Mouse (Mus musculus) embryonic facial prominence, embryonic 15.5 days (tissue): ENCODE measurements at regions not wholly inside any gene's neighbourhood (a gene's known extent, or its start where the extent isn't known, plus 50 kb on each side); places are given as distances from the start of the nearest gene placed in this dataset.
A peak's percentile ranks its signal among the peaks of the same experiment; 100 is the strongest.

Experiments
- ATAC-seq: fragments of 200-750 bp; cut with Nextera tagmentation; 2 replicates; pipeline ENCODE4 v1.8.0; 2017; ENCODE audit warnings: low read depth, moderate TSS enrichment; ENCODE audit not compliant: insufficient number of reproducible peaks, low FRiP score, low TSS enrichment
- H3K27ac ChIP-seq: fragments of 300-500 bp; sonication (generic); replicated peaks from 2 replicates; pipeline ENCODE4 v1.5.1; 2015; ENCODE audit warnings: mild to moderate bottlenecking, inconsistent platforms
- H3K27me3 ChIP-seq: fragments of 300-500 bp; sonication (generic); 2 replicates; pipeline ENCODE4 v1.6.1; 2015; ENCODE audit warnings: inconsistent platforms
- H3K36me3 ChIP-seq: fragments of 300-500 bp; sonication (generic); 2 replicates; pipeline ENCODE4 v1.6.1; 2015; ENCODE audit warnings: mild to moderate bottlenecking, inconsistent platforms
- H3K4me1 ChIP-seq: fragments of 300-500 bp; sonication (generic); 2 replicates; pipeline ENCODE4 v1.6.1; 2015; ENCODE audit warnings: inconsistent platforms
- H3K4me2 ChIP-seq: fragments of 300-500 bp; sonication (generic); replicated peaks from 2 replicates; pipeline ENCODE4 v1.6.1; 2015; ENCODE audit warnings: mild to moderate bottlenecking, inconsistent platforms
- H3K4me3 ChIP-seq: fragments of 300-500 bp; sonication (generic); replicated peaks from 2 replicates; pipeline ENCODE4 v1.5.1; 2015; ENCODE audit warnings: mild to moderate bottlenecking, inconsistent platforms
- H3K9ac ChIP-seq: fragments of 300-500 bp; sonication (generic); 2 replicates; pipeline ENCODE4 v1.6.1; 2015; ENCODE audit warnings: inconsistent platforms
- H3K9me3 ChIP-seq: fragments of 300-500 bp; sonication (generic); replicated peaks from 2 replicates; pipeline ENCODE4 v1.6.1; 2016; ENCODE audit warnings: inconsistent platforms
- WGBS: fragments of 180-500 bp; shearing (Covaris S2); methylation state at CpG from one replicate; pipeline ENCODE4 v1.1.7; 2015; 5-methylcytosine and 5-hydroxymethylcytosine counted together

DNA sequence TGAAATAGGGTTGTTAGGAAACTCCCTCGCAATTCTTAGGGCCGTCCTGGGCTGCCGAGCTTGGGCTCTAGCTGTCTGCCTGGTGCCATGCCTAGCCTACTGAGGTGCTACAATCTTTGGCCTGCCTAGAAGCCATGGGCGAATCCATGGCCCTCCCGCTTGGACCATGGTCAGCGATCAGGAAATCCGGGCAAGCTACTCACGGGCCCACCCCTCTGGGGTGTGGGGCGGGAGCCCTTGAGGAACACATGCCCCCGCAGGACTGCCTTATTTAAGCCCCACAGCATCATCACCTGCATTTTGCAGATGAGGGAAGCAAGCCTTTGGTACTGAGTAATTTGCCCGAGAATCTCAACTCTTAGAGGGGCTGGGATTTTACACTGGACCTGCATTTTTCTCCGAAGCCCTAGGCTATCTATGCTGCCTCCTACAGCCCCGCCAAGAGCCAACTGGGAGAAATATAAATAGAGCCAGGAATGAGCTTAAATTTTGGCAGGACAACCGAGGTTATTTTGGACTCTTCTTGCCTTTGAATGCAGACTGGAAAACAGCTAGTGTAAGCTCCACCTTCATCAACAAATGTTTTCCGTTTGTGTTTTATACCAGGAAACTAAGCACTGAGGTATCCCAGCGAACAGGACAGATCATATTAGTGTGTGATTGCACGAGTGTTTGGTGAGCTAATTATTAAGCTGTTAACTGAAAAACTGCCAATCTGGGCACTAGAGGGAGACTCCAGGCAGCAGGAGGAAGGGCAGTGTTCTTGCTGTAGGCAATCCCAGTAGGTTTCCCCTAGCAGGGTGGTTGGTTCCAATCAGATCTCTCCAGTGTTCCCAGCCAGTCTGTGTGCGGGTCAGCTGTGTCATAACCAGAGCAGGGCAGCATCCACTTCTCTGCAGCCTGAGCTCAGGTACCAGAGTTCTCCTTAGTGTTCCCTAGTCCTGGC, 183.6 kb upstream of the Foxn2 start:
- Histone ChIP-seq H3K27me3 (no peaks in the 10 kb centered on the region), H3K36me3 (no peaks in the 10 kb centered on the region), H3K4me2 (peak overlapping the region; percentile 84), H3K4me1 (peaks cover 14% of the 10 kb centered on the region), H3K4me3 (peak overlapping the region; percentile 58), H3K9me3 (no peaks in the 10 kb centered on the region), H3K27ac (peak overlapping the region; percentile 98), H3K9ac (peak overlapping the region; percentile 77)
- WGBS: 2% methylated on average over 18 of the region's 18 CpGs
- peak; percentile 41 for ATAC-seq

DNA sequence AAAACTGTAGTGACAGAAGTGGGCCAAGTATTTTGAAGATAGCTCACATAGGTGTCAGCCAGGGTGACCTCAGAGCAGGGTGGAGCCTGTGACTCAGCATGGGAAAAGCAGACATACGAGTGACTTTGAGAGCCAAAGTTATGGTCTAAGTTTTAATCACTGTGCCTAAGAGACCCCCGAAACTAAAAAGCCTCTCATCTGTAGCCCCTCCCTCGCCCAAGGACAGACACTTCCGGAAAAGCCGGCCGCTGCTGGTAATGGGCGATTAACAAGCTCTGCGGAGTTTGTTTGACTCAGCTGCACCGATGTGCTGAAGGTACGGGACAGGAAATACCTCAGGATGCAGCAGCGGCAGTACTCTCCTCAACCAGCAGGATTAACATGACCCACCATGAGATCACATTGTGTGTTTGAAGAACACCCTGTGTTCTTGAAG, 182.1 kb upstream of the Foxn2 start:
- 61% methylated on average over 11 of the region's 11 CpGs for WGBS
- H3K27me3 ChIP-seq: no peaks in the 10 kb centered on the region
- H3K4me1 ChIP-seq: peaks cover 18% of the 10 kb centered on the region
- H3K9ac ChIP-seq: no peak overlapping the region
- ATAC-seq: no peak
- no peak overlapping the region for H3K27ac ChIP-seq
- H3K4me3 ChIP-seq: no peak overlapping the region
- H3K4me2 ChIP-seq: no peak overlapping the region
- no peaks in the 10 kb centered on the region for H3K9me3 ChIP-seq
- H3K36me3 ChIP-seq: no peaks in the 10 kb centered on the region

DNA sequence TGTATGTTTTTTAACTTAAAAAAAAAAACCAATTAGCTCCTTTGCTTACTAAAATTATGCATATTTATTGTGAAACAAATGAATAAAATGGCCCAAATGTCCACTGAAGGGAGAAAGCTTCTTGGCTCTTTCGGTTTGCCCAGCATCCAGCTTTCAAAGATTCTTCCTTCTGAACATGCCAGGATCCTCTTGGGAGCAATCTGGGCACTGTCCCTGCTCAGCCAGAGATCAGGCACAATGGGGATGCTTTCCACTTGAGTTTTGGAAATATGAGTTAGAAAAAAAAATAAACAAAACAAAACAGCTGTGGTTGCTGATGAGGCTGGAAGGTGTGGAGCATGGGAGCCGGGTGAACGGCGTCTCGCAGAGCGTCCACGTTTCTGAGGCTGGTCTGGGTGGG, 180.3 kb upstream of the Foxn2 start:
- Histone ChIP-seq H3K4me1 (peaks cover 18% of the 10 kb centered on the region), H3K27me3 (no peaks in the 10 kb centered on the region), H3K9ac (no peak overlapping the region), H3K4me3 (no peak overlapping the region), H3K9me3 (no peaks in the 10 kb centered on the region), H3K4me2 (no peak overlapping the region), H3K36me3 (no peaks in the 10 kb centered on the region), H3K27ac (no peak overlapping the region)
- WGBS: 93% methylated on average over 7 of the region's 7 CpGs
- no peak for ATAC-seq

DNA sequence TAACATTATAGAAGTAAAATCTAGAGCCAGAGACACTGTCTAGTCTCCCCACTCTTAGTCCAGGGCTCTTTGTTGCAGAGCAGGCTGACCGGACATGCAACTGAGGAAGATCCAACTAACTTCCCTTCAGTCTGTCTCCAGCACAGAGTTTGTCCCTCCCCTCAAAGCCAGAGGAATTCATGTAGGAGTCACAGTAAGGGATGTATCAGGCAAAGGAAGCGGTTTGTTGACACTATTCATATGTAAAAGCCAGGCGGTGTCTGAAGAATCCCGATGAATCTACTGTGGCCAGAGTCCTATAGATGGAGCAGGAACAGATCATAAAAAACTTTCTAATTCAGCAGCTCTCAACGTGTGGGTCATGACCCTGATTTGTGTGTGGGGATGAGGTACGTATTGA, 179.7 kb upstream of the Foxn2 start:
- no peak overlapping the region for H3K27ac ChIP-seq
- H3K9me3 ChIP-seq: no peaks in the 10 kb centered on the region
- 66% methylated on average over 6 of the region's 6 CpGs for WGBS
- H3K36me3 ChIP-seq: no peaks in the 10 kb centered on the region
- peaks cover 18% of the 10 kb centered on the region for H3K4me1 ChIP-seq
- no peak overlapping the region for H3K4me3 ChIP-seq
- no peak overlapping the region for H3K9ac ChIP-seq
- H3K4me2 ChIP-seq: no peak overlapping the region
- ATAC-seq: no peak
- no peaks in the 10 kb centered on the region for H3K27me3 ChIP-seq

DNA sequence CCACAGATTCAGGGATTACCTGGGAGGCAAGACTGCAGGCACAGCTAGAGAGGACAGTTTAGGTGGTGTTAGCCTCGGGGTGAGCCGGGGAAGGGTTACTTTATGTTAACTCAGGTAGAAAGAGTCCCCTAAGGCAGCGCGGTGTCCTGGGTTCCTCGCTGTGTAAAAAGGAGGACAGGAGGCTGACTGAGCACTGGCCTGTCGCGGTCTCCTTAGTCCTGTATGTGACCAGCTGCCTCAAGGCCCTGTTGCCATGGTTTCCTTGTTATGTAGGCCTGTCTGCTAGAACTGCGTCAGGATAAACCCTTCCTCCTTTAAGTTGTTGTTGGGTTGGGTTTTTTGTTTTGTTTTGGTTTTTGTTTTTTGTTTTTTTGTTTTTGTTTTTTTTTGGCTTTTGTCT, 179.0 kb upstream of the Foxn2 start:
- Histone ChIP-seq H3K9ac (no peak overlapping the region), H3K4me2 (no peak overlapping the region), H3K36me3 (no peaks in the 10 kb centered on the region), H3K27me3 (no peaks in the 10 kb centered on the region), H3K4me3 (no peak overlapping the region), H3K4me1 (peaks cover 17% of the 10 kb centered on the region), H3K27ac (no peak overlapping the region), H3K9me3 (no peaks in the 10 kb centered on the region)
- WGBS: 46% methylated on average over 8 of the region's 8 CpGs
- ATAC-seq: no peak

DNA sequence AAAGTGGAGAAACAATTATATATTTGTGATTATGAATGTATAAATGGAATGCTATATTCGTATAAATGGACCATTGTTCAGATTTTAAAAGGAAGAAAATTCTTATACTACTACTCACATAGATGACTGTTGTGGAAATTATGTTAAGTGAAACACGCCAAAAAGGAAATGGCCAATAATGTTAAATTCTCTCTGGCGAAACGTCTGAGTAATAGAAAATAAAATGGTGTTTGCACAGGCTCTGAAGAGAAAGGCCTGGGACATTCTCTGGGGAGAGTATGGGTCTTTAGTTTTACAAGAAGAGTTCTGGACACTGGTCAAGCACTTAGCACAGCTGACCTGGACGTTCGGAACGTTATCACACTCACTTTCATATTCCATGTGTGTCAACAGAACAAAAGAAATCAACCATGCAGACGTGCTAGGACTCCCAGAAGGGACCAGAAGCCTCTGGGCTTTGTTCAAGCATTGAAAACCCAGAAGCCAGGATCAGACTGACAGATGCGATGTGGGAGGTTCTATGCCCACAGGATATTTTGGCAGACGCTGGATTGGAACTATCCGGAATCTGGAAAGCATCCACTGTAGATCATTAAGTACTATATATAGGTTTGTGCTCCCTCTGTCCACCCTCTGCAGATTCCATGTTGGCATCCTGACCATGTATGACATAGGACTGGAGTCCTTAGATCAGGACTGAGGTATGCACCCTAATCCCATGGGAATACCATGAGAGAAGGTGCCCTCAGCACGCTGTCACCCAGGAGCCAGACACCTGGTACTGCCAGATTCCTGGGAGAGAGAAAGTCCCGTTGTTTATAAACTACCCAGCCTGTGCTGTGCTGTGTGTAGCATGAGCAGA, 178.0 kb upstream of the Foxn2 start:
- Histone ChIP-seq H3K4me3 (no peak overlapping the region), H3K9ac (no peak overlapping the region), H3K4me2 (no peak overlapping the region), H3K27ac (no peak overlapping the region; the same call in 1 of the 2 replicates), H3K9me3 (no peaks in the 10 kb centered on the region), H3K4me1 (0 out of 2 replicates have a peak, but pooled peaks cover 8% of the 10 kb centered on the region), H3K27me3 (no peaks in the 10 kb centered on the region), H3K36me3 (no peaks in the 10 kb centered on the region)
- WGBS: 57% methylated on average over 13 of the region's 13 CpGs
- ATAC-seq: no peak

DNA sequence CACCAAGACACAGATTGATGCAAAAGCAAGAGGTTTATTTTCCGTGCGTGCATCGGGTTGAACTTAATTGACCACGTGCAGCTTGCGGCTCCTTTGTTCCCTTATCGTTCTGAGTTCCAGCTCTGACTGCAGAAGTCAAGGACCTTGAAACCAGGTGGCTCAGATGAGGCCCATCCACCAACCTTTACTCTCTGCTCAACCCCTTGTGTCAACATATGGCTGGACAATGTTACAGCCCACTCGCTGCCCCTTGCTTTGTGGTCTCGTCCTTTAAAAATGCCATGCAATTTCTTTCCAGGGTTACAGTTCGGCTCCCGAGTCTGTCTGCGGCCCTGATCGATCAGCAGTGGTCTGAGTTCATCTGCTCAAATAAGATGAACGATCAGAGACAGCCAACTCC, 175.2 kb upstream of the Foxn2 start:
- no peak overlapping the region for H3K4me3 ChIP-seq
- no peak overlapping the region for H3K9ac ChIP-seq
- ATAC-seq: no peak
- H3K4me2 ChIP-seq: no peak overlapping the region
- no peaks in the 10 kb centered on the region for H3K9me3 ChIP-seq
- 91% methylated on average over 13 of the region's 13 CpGs for WGBS
- H3K36me3 ChIP-seq: no peaks in the 10 kb centered on the region
- H3K27ac ChIP-seq: no peak overlapping the region
- 0 out of 2 replicates have a peak, but pooled peaks cover 8% of the 10 kb centered on the region for H3K4me1 ChIP-seq
- no peaks in the 10 kb centered on the region for H3K27me3 ChIP-seq

DNA sequence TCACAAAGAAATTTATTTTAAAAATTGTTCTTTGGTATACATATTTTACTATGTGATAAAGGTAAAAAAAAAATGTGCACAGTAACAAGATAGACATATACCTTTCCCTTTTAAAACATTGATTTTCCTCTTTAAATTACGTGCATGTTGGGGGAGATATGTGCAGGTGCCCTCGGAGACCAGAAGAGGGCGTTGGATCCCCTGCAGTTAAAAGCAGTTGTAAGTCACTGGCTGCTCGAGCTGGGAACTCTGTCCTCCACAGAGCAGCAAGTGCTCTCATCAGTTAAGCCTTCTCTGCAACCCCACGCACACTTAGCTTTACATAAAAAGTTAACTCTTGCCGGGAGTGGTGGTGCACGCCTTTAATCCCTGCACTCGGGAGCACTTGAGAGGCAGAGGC, 172.3 kb upstream of the Foxn2 start:
- H3K9ac ChIP-seq: no peak overlapping the region
- H3K27ac ChIP-seq: no peak overlapping the region
- ATAC-seq: no peak
- H3K4me3 ChIP-seq: no peak overlapping the region
- 81% methylated on average over 8 of the region's 8 CpGs for whole genome bisulfite sequencing
- H3K9me3 ChIP-seq: no peaks in the 10 kb centered on the region
- no peak overlapping the region for H3K4me2 ChIP-seq
- H3K36me3 ChIP-seq: no peaks in the 10 kb centered on the region
- no peaks in the 10 kb centered on the region for H3K4me1 ChIP-seq
- H3K27me3 ChIP-seq: no peaks in the 10 kb centered on the region

DNA sequence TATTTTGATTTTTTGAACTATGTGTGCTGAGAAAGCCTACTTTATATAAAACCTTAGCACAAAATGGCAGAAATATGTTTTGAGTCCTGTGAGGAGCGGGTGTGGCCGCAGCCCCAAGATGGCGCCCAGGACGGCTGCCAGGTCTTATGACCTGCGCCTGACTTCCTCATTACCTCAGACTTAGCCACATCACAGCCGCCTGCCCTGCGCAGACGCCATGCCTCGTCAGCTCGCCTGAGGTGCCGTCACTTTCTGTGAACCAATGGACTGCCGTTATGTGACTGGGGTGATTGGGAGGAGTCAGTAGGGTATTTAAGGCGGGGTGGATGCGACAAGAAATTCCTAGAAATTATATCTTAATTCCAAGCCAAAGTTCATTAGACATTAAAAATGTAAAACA, 171.7 kb upstream of the Foxn2 start:
- H3K4me3 ChIP-seq: no peak overlapping the region
- H3K9ac ChIP-seq: no peak overlapping the region
- no peaks in the 10 kb centered on the region for H3K4me1 ChIP-seq
- 91% methylated on average over 14 of the region's 14 CpGs for WGBS
- no peaks in the 10 kb centered on the region for H3K27me3 ChIP-seq
- no peaks in the 10 kb centered on the region for H3K9me3 ChIP-seq
- H3K36me3 ChIP-seq: no peaks in the 10 kb centered on the region
- H3K27ac ChIP-seq: no peak overlapping the region
- ATAC-seq: no peak
- H3K4me2 ChIP-seq: no peak overlapping the region

DNA sequence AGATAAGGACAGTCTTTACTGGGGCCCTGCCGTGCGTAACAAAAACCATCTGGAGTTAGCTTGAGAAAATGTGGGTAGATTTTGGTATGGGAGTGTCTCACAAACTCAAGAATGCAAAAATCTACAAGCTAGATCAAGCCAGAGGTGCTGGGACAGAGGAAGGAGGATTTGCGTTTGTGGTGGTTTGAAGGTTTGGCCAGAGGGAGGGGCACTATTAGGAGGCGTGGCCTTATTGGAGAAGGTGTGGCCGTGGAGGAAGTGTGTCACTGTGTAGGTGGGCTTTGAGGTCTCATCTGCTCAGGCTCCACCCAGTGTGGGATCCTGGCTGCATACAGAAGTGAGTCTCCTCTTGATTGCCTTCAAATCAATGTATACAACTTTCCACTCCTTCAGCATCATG, 169.6 kb upstream of the Foxn2 start:
- H3K36me3 ChIP-seq: no peaks in the 10 kb centered on the region
- H3K27ac ChIP-seq: no peak overlapping the region
- WGBS: 69% methylated on average over 5 of the region's 5 CpGs
- no peak overlapping the region for H3K9ac ChIP-seq
- ATAC-seq: no peak
- no peaks in the 10 kb centered on the region for H3K27me3 ChIP-seq
- no peak overlapping the region for H3K4me3 ChIP-seq
- no peaks in the 10 kb centered on the region for H3K9me3 ChIP-seq
- 0 out of 2 replicates have a peak, but pooled peaks cover 4% of the 10 kb centered on the region for H3K4me1 ChIP-seq
- H3K4me2 ChIP-seq: no peak overlapping the region

DNA sequence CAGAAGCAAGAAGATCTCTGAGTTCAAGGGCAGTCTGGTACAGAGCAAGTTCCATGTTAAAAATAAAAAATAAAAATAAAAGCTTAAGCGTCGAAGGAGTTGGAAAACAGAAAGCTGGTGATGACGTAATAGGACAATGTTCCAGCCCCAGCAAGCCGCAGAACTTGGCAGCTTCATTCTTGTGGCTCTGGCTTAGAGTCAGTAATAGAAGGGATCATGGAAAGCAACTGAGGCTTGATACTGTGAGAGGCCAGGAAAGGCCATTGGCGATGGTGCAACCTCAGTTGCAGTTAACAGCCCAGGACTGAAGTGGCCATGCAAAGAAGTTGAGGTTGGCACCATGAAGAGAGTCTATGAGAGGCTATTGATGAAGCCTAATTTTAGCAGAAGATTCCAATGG, 168.3 kb upstream of the Foxn2 start:
- WGBS: 90% methylated on average over 5 of the region's 5 CpGs
- H3K4me1 ChIP-seq: 0 out of 2 replicates have a peak, but pooled peaks cover 4% of the 10 kb centered on the region
- H3K27me3 ChIP-seq: no peaks in the 10 kb centered on the region
- H3K9ac ChIP-seq: no peak overlapping the region
- H3K4me3 ChIP-seq: no peak overlapping the region
- H3K4me2 ChIP-seq: no peak overlapping the region
- H3K27ac ChIP-seq: no peak overlapping the region
- no peaks in the 10 kb centered on the region for H3K36me3 ChIP-seq
- no peak for ATAC-seq
- H3K9me3 ChIP-seq: no peaks in the 10 kb centered on the region
